9 mouse cellular contexts compared by ENCODE assay signal in the genomic region with DNA sequence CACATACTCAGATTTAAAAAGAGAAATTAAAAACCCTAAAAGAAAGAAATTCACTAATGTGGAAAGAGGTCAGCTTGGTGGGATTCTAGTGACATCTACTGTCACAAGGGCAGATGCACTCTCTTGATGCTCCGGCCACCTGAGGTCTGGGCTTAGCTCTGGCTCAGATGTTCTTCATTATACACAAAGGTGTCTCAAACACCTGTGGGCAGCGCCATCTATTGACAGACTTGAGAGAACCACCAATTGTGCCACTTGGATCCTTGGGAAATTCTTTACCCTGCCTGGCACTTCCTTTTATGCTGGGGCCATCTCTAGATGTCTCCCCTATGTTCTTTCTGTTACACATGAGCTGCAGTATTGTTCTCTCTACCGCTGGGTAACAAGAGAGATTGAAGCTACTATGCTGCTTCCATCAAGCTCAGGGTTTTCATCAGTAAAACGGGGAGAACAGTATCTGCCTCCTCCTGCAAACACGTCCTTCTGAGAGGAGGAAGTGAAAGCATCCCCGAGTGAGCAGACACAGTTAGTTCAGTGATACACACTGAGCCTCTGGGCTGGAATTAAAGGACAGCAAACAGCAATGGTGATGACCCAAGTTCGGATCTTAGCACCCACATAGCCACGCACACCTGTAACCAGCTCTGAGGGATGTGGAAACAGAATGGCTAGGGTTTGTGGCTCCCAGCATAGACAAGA. TPM values are rescaled to one million over a fixed set of nuclear protein-coding genes. Genes with fewer than 3 reads are reported as not detected.
DNase-seq lines count a peak whose midpoint lies in the region; ATAC-seq and TF ChIP-seq lines count a peak whose summit lies in the region.
"Had no signal": no experiment of that assay in that cellular context is flagged by ENCODE, and none has a peak within 500 bp of the region (broad histone marks: within the 10 kb centered on the region; RNA-seq: fewer than 3 reads in every experiment).

No protein-coding gene starts in this region.

- TF ChIP-seq CTCF in hindbrain, postnatal 0 days (IDR thresholded peaks at IDR 0.05; ENCODE audit: low read depth) = peak; percentile 59

- H3K4me2 ChIP-seq in hindbrain, postnatal 0 days (ENCODE audit: low read depth, low read length) = no peak overlapping the region
- H3K4me2 ChIP-seq in hindbrain, embryonic 13.5 days = no peak overlapping the region
- H3K4me2 ChIP-seq: embryonic facial prominence, embryonic 12.5 days had no signal

- H3K4me3 ChIP-seq in hindbrain, postnatal 0 days (ENCODE audit: low read length) = no peak overlapping the region
- H3K4me3 ChIP-seq in hindbrain, embryonic 13.5 days = no peak overlapping the region
- H3K4me3 ChIP-seq in limb, embryonic 10.5 days = no peak overlapping the region
- H3K4me3 ChIP-seq: embryonic facial prominence, embryonic 12.5 days had no signal

- H3K27ac ChIP-seq in hindbrain, postnatal 0 days = no peak overlapping the region
- no peak overlapping the region for H3K27ac ChIP-seq in hindbrain, embryonic 13.5 days
- H3K27ac ChIP-seq in limb, embryonic 10.5 days = no peak overlapping the region
- H3K27ac ChIP-seq: embryonic facial prominence, embryonic 12.5 days had no signal

- H3K36me3 ChIP-seq in hindbrain, postnatal 0 days (ENCODE audit: insufficient read depth, low read length) = no peaks in the 10 kb centered on the region
- peaks cover 92% of the 10 kb centered on the region for H3K36me3 ChIP-seq in hindbrain, embryonic 13.5 days
- H3K36me3 ChIP-seq in splenic B cell, adult 2 months (ENCODE audit: control insufficient read depth, insufficient read depth, low read length, poor library complexity, severe bottlenecking) = no peaks in the 10 kb centered on the region
- H3K36me3 ChIP-seq in limb, embryonic 10.5 days = no peaks in the 10 kb centered on the region
- H3K36me3 ChIP-seq: embryonic facial prominence, embryonic 12.5 days had no signal

- no peaks in the 10 kb centered on the region for H3K4me1 ChIP-seq in hindbrain, postnatal 0 days (ENCODE audit: insufficient read depth, low read length)
- no peaks in the 10 kb centered on the region for H3K4me1 ChIP-seq in hindbrain, embryonic 13.5 days (replicated peaks)
- no peaks in the 10 kb centered on the region for H3K4me1 ChIP-seq in limb, embryonic 10.5 days
- H3K4me1 ChIP-seq: embryonic facial prominence, embryonic 12.5 days had no signal

- ATAC-seq in hindbrain, postnatal 0 days = peak; percentile 24; the same call in 1 of the 2 replicates
- ATAC-seq in hindbrain, embryonic 13.5 days (ENCODE audit: low FRiP score) = no peak

- no peak overlapping the region for H3K9ac ChIP-seq in hindbrain, postnatal 0 days (replicated peaks; ENCODE audit: low read length)
- H3K9ac ChIP-seq in hindbrain, embryonic 13.5 days = no peak overlapping the region
- H3K9ac ChIP-seq: embryonic facial prominence, embryonic 12.5 days had no signal

- H3K9me3 ChIP-seq in hindbrain, postnatal 0 days (ENCODE audit: low read length) = no peaks in the 10 kb centered on the region
- H3K9me3 ChIP-seq in hindbrain, embryonic 13.5 days = no peaks in the 10 kb centered on the region
- H3K9me3 ChIP-seq in limb, embryonic 10.5 days (replicated peaks) = no peaks in the 10 kb centered on the region
- H3K9me3 ChIP-seq: embryonic facial prominence, embryonic 12.5 days had no signal

- peak; percentile 65 for DNase-seq in hindbrain, postnatal 0 days (ENCODE audit: low spot score)
- peak; percentile 78 for DNase-seq in ES-CJ7 (ENCODE audit: low read depth, low spot score)
- peak; percentile 10 for DNase-seq in cerebellum, adult 8-10 months
- DNase-seq in left cerebral cortex, postnatal 4 days = peak; percentile 6
- DNase-seq in splenic B cell, adult 2 months (ENCODE audit: low read depth, low spot score) = peak; percentile 77
- no peak for DNase-seq in limb, embryonic 10.5 days (ENCODE audit: low spot score)
- DNase-seq in layer of hippocampus, adult 9-11 months = no peak

- no peaks in the 10 kb centered on the region for H3K27me3 ChIP-seq in hindbrain, postnatal 0 days (ENCODE audit: insufficient read depth, low read length)
- no peaks in the 10 kb centered on the region for H3K27me3 ChIP-seq in hindbrain, embryonic 13.5 days
- no peaks in the 10 kb centered on the region for H3K27me3 ChIP-seq in splenic B cell, adult 2 months (ENCODE audit: control insufficient read depth, insufficient read depth, low read length, poor library complexity, severe bottlenecking)
- no peaks in the 10 kb centered on the region for H3K27me3 ChIP-seq in limb, embryonic 10.5 days (ENCODE audit: low read depth, poor library complexity, severe bottlenecking)
- H3K27me3 ChIP-seq: embryonic facial prominence, embryonic 12.5 days had no signal

- WGBS in hindbrain, postnatal 0 days = 70% methylated on average over 8 of the region's 8 CpGs
- 69% methylated on average over 8 of the region's 8 CpGs for WGBS in hindbrain, embryonic 13.5 days
- 66% methylated on average over 8 of the region's 8 CpGs for whole genome bisulfite sequencing in limb, embryonic 10.5 days

- intact Hi-C loops in left cerebral cortex, postnatal 4 days (cut with DNase I) = no loop called here

RNA-seq across cellular contexts. Expression of a gene that starts 24.8 kb away (rescaled TPM):
- 14.4 and 18.7 TPM in 2 replicates for total RNA-seq in hindbrain, postnatal 0 days (2014; rRNA removed)
- polyA plus RNA-seq in hindbrain, postnatal 0 days (2015; fragmentation: Nextera tagmentation; extraction: Ambion mirVana) = 7.4 and 9.0 TPM in 2 replicates
- 15.7 and 17.1 TPM in 2 replicates for polyA plus RNA-seq in hindbrain, embryonic 13.5 days (2015; fragmentation: Nextera tagmentation; extraction: Ambion mirVana)
- total RNA-seq in left cerebral cortex, postnatal 4 days (2021) = 10 to 100 TPM; 33.6 to 33.9 TPM
- polyA plus RNA-seq in limb, embryonic 10.5 days (2016; fragmentation: Nextera tagmentation; extraction: Ambion mirVana) = 0.87 and 0.90 TPM in 2 replicates

RNA-seq across cellular contexts. Expression of a gene that starts 34.4 kb away (rescaled TPM):
- total RNA-seq in hindbrain, postnatal 0 days (2014; rRNA removed) = 13.8 and 18.5 TPM in 2 replicates
- 17.6 and 22.0 TPM in 2 replicates for polyA plus RNA-seq in hindbrain, postnatal 0 days (2015; fragmentation: Nextera tagmentation; extraction: Ambion mirVana)
- 36.8 and 38.9 TPM in 2 replicates for polyA plus RNA-seq in hindbrain, embryonic 13.5 days (2015; fragmentation: Nextera tagmentation; extraction: Ambion mirVana)
- total RNA-seq in left cerebral cortex, postnatal 4 days (2021) = 10 to 100 TPM; 26.1 to 27.0 TPM
- polyA plus RNA-seq in limb, embryonic 10.5 days (2016; fragmentation: Nextera tagmentation; extraction: Ambion mirVana) = 31.2 and 32.3 TPM in 2 replicates

Comparison
In these comparisons a context has a peak if more than half of its experiments do, and no peak if none do; other contexts are left out.
1. DNase-seq: peak in hindbrain, postnatal 0 days (single experiment), ES-CJ7 (single experiment), cerebellum, adult 8-10 months (single experiment), left cerebral cortex, postnatal 4 days (single experiment) and splenic B cell, adult 2 months (single experiment); none in limb, embryonic 10.5 days (single experiment) and layer of hippocampus, adult 9-11 months (single experiment).